8 mouse cellular contexts compared by ENCODE assay signal in the genomic region with DNA sequence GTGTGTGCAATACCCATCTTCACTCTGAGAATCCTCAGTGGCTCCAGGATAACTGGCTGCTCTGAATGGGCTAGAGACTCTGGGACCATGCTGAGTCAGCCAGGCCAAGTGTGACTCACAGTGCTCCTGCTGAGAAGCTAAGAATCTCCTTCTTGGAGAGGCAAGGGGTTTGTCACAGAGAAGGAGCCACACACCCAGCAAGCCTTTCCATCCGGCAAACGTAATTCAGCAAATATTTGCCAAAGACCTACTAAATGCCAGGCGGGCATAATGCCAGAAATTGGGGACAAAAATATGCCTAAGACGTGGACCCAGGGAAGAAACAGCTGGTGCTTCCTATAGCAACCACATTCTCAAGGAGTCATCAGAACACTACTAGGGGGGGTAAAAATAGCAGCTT.
A peak's percentile ranks its signal among the peaks of the same experiment; 100 is the strongest.
DNase-seq lines count a peak whose midpoint lies in the region; ATAC-seq and TF ChIP-seq lines count a peak whose summit lies in the region.

No protein-coding gene starts in this region.

- H3K9me3 ChIP-seq in stomach, embryonic 16.5 days (replicated peaks; ENCODE audit: control insufficient read depth, low read length), result no peaks in the 10 kb centered on the region
- no peaks in the 10 kb centered on the region for H3K9me3 ChIP-seq in intestine, embryonic 16.5 days (ENCODE audit: control insufficient read depth, low read length)

- peaks cover 16% of the 10 kb centered on the region for H3K79me2 ChIP-seq in C2C12 (ENCODE audit: control insufficient read depth, insufficient read depth)

- H3K4me1 ChIP-seq in stomach, embryonic 16.5 days (ENCODE audit: control insufficient read depth, insufficient read depth, low read length), result no peaks in the 10 kb centered on the region
- no peaks in the 10 kb centered on the region for H3K4me1 ChIP-seq in intestine, embryonic 16.5 days (ENCODE audit: control insufficient read depth, insufficient read depth, low read length)

- no peak overlapping the region for H3K9ac ChIP-seq in stomach, embryonic 16.5 days (ENCODE audit: low read length)
- no peak overlapping the region for H3K9ac ChIP-seq in intestine, embryonic 16.5 days (ENCODE audit: low read depth, low read length)

- no peak overlapping the region for H3ac ChIP-seq in C2C12 (ENCODE audit: control insufficient read depth, insufficient read length, low read depth)

- H3K4me2 ChIP-seq in stomach, embryonic 16.5 days (ENCODE audit: low read depth, low read length), result no peak overlapping the region
- H3K4me2 ChIP-seq in intestine, embryonic 16.5 days (ENCODE audit: low read depth, low read length), result no peak overlapping the region

- H3K79me3 ChIP-seq in C2C12 (ENCODE audit: low read depth), result peaks cover 3% of the 10 kb centered on the region

- no peak for TF ChIP-seq CTCF in C2C12 (IDR thresholded peaks at IDR 0.05; ENCODE audit: control insufficient read depth, insufficient read depth, insufficient read length)

- peak; percentile 37; the same call in 1 of the 2 replicates for ATAC-seq in stomach, embryonic 16.5 days (ENCODE audit: insufficient read depth, low FRiP score)
- no peak for ATAC-seq in intestine, embryonic 16.5 days

- WGBS in stomach, embryonic 16.5 days, result 36% methylated on average over 4 of the region's 4 CpGs
- WGBS in intestine, embryonic 16.5 days, result 59% methylated on average over 4 of the region's 4 CpGs

- intact Hi-C loops in left cerebral cortex, postnatal 10 days (cut with DNase I), result no loop called here

- H3K27ac ChIP-seq in stomach, embryonic 16.5 days (ENCODE audit: low read length), result no peak overlapping the region
- H3K27ac ChIP-seq in intestine, embryonic 16.5 days (ENCODE audit: low read length), result no peak overlapping the region

- no peaks in the 10 kb centered on the region for H3K27me3 ChIP-seq in C2C12 (ENCODE audit: control insufficient read depth, insufficient read depth, insufficient read length)
- H3K27me3 ChIP-seq in stomach, embryonic 16.5 days (ENCODE audit: control insufficient read depth, insufficient read depth, low read length), result no peaks in the 10 kb centered on the region
- no peaks in the 10 kb centered on the region for H3K27me3 ChIP-seq in intestine, embryonic 16.5 days (replicated peaks; ENCODE audit: control insufficient read depth, insufficient read depth, low read length)

- peak; percentile 14 for DNase-seq in gastrocnemius, adult 18-20 months (ENCODE audit: low spot score)
- DNase-seq in gastrocnemius, adult 8-10 months (ENCODE audit: low spot score in 2 of 2), result no peak
- peak; percentile 56 for DNase-seq in cerebellum, adult 11 months
- peak; percentile 53 to 63 for DNase-seq in left cerebral cortex, postnatal 10 days (ENCODE audit: extremely low spot score in 1 of 2, low spot score in 2 of 2)
- no peak for DNase-seq in thymus, postnatal 0 days (ENCODE audit: low spot score)

- peaks cover 1% of the 10 kb centered on the region for H3K36me3 ChIP-seq in C2C12 (ENCODE audit: control insufficient read depth, insufficient read depth)
- H3K36me3 ChIP-seq in stomach, embryonic 16.5 days (ENCODE audit: control insufficient read depth, insufficient read depth, low read length), result no peaks in the 10 kb centered on the region
- no peaks in the 10 kb centered on the region for H3K36me3 ChIP-seq in intestine, embryonic 16.5 days (ENCODE audit: control insufficient read depth, insufficient read depth, low read length)

- H3K4me3 ChIP-seq in C2C12 (ENCODE audit: insufficient read depth, poor library complexity, severe bottlenecking), result no peak overlapping the region
- no peak overlapping the region for H3K4me3 ChIP-seq in stomach, embryonic 16.5 days (replicated peaks; ENCODE audit: low read length)
- H3K4me3 ChIP-seq in intestine, embryonic 16.5 days (ENCODE audit: low read length), result no peak overlapping the region

TF ChIP-seq in C2C12, 6 proteins besides CTCF, POLR2A, EP300 and RAD21:
- TF ChIP-seq MYOD1 (IDR thresholded peaks at IDR 0.05; ENCODE audit: control insufficient read depth, insufficient read length, low read depth), result peak; percentile 77
- TF ChIP-seq MYOG (IDR thresholded peaks at IDR 0.05; ENCODE audit: control insufficient read depth, extremely low read depth, insufficient read length), result no peak
- TF ChIP-seq CEBPB (IDR thresholded peaks at IDR 0.05; ENCODE audit: low read depth), result no peak
- peak; percentile 74 for TF ChIP-seq FOSL1 (IDR thresholded peaks at IDR 0.05; ENCODE audit: insufficient read depth, low read length, poor library complexity, severe bottlenecking)
- TF ChIP-seq USF1 (IDR thresholded peaks at IDR 0.05; ENCODE audit: low read depth), result no peak
- peak; percentile 37 for TF ChIP-seq MAX (IDR thresholded peaks at IDR 0.05)

Comparison
In these comparisons a context has a peak if more than half of its experiments do, and no peak if none do; other contexts are left out.
1. DNase-seq: peak in gastrocnemius, adult 18-20 months (single experiment), cerebellum, adult 11 months (single experiment) and left cerebral cortex, postnatal 10 days (2 of 2); none in gastrocnemius, adult 8-10 months (0 of 2) and thymus, postnatal 0 days (single experiment).